Mouse (Mus musculus) liver, adult (tissue): ENCODE measurements around the gene Eml2.

ENCODE experiments used
- GATA4 ChIP-seq: IDR thresholded peaks from 2 replicates; pipeline ENCODE4 v1.6.1; 2014; ENCODE audit warnings: mild to moderate bottlenecking, low read length; ENCODE audit not compliant: insufficient replicate concordance

Eml2 gene

DNA sequence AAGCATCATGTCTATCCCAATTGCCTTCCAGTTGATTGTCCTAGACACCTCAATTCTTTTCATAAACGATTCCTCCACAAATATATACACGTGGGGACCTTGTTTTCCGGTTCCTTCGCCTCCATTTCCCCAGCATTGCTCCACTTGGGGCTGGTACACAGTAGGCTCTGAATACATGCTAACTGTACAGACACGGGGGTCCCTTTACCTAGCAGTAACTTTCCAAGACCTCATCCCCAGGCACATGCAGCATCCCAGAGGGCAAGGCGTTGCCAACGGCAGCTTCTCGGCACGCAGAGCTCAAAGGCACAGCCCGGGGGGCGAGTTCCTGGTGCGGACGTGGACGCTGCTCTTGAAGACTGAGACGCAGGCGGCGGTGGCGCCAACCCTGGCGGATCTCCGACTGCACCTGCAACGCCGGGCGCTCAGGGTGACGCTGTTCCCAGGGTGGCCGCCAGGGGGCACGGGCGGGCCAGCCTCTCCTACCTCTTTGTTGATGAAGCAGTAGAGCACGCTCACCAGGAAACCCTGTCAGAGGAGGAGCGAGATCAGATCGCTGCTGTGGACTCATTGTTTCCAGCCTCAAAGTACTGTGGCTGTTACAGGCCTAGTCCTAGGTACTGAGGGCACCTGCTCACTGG is 18.9 kb upstream of the Eml2 start:
- no peak for TF ChIP-seq GATA4

DNA sequence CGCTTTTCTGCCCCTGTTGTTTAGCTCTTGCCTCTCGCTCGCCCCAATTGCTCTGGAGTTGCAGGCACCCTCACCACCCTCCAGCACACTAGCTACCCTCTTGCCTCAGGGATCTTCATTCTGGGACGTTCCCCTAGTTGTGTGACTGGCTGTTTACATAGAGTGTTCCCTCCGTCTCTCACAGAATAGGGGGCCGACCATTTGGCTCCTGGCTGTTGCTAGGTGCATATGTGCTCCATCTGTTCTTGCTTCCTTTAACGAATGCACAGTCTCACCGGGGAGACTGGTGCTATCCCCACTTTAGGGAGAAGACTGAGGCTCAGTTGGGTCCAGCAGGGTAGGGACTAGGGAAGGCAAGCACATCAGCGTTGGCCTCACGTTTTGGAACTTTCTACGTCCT is 17.6 kb upstream of the Eml2 start:
- no peak for TF ChIP-seq GATA4

DNA sequence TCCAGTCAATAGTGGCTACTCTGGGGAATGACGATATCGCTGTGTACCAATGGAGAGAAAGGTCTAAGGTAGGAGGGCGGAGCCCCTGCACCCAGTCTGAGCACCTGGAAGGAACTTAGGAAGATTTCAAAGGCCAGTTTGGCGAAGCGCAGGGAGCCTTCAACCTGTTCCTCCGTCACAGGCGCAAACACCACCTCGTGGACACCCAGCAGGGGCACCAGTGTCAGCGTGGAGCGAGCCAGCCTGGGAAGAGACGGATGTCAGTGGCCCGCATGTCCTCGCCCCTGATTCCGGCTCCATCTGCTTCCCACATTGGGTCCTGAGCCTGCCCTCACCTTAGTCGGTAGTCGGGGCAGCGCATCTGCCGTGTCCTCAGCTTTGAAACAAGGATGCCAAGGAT is 16.8 kb upstream of the Eml2 start:
- no peak for TF ChIP-seq GATA4

DNA sequence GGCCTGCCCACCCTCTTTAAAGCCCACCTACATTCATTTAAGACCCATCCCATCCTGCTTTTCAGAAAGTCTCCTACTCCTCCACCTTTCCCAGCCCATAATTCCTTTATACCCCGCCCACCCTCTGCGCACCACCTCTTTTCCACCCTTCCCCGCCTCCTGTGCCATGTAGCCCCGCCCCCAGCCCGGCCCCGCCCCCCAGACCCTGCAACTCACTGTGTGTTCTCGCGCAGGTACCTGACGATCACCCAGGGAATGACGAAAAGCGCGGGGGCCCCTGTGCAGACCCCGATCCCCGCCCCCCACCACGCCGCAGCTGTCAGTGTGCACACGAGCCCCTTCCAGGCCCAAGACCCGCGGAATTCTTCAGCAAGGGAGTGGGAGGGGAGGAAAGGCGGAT is 16.1 kb upstream of the Eml2 start:
- TF ChIP-seq GATA4 = no peak

DNA sequence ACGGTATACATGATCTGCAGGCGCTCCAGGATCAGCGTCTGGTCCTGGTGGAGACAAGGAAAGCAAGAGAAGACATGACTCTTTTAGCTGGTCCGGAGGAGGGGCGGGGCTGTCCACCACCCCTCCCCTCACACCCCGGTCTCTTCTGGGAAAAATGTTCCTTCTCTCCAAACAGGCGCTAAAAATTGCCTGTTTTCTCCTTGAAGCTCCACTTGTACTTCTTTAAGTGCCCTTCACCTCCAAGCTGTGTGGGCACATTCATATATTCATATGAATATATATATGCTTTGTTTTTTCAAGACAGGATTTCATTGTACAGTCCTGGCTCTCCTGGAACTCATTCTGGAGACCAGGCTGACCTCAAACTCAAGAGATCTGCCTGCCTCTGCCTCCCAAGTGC is 13.3 kb upstream of the Eml2 start:
- TF ChIP-seq GATA4 = no peak

DNA sequence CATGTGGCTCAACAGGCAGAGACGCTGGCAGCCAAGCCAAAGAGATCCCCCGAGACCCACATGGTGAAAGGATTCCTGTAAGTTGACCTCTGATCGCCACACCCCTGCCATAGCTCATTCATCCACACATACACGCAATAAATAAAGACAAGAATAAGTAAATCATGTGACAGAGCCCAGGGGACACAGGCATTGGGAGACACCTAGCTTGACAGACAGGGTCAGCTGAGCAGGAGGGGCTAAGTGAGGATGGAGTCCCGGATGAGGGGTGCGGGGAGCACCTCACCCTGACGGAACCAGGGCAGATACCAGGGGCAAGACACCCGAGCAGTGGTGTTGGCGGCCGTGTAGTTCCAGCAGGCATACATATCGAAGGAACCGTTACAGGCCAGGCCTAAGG is 12.5 kb upstream of the Eml2 start:
- TF ChIP-seq GATA4 = no peak

DNA sequence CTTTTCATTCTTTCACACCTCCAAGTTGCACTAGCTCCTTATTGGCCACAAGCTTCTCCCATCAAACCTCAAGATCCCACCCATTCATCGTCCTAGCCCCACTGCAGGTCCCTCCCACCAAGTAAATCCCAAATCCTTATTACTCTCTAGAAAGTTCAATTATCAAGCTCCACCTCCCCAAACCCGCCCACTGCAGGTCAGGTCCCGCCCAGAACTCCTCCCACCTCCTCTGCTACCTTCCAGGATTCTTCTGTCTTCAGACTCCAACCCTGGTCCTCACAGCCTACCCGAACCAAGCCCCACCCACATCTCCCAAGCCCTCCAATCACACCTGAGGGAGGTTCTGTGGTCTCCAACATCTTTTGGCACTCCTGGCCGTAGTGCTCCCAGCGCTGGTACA is 12.0 kb upstream of the Eml2 start:
- no peak for TF ChIP-seq GATA4

DNA sequence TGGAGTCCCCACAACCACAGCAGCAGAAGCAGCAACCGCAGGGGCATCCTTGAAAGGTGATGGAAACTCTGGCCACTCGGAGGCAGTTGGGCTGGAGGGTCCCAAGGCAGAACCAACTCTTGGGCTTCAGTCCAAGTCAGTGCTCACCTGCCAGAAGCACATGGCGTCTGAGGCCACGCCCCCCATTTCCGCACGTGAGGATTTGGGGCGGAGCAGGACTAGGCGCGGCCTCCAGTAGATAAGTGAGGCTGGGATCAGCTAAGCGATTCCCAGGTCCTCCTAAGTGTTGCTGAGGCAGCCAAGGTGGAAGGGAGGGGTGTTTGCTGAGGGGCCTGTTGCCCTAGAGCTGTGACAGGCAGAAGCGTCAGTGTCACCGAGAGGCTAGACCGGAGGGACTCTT is 11.2 kb upstream of the Eml2 start:
- TF ChIP-seq GATA4 = no peak

DNA sequence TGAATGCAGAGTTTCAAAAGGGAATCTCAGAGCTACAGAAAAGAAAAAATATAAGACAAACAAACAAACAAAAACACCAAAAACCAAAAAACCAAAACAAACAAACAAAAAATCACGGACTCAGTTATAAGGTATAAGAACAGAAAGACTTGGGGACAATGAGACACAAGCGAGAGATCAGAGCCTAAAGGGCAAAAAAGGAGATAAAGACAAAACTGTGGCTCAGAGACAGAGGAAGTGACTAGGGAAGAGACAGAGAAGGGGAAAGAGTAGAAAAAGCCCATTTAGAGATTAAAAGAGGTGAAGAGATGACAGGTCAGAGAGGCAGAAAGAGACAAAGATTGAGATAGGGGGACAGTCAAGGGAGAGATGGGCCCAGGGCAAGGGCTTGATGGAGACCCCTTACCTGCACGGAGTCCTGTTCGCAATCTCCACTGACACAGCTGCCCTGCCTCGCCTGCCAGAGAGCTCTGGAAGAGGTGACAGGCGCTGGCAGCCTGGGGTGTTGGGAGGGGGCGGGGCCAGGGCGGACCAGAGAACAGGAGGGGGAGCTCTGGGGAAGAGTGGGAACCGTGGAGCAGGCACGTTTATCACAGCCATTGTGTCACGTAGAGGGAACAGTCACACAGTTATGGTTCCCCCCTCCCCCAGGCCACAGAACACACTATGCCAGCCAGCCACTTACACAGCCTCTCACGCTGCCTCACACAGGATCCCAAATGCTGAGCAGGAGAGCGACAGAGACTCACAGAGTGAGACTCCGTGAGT is 10.4 kb upstream of the Eml2 start, which contains the start of gene Gipr:
TSS of gene Gipr (minus strand) at position 472 of the 768 bp plus-strand sequence.
- no peak for TF ChIP-seq GATA4

DNA sequence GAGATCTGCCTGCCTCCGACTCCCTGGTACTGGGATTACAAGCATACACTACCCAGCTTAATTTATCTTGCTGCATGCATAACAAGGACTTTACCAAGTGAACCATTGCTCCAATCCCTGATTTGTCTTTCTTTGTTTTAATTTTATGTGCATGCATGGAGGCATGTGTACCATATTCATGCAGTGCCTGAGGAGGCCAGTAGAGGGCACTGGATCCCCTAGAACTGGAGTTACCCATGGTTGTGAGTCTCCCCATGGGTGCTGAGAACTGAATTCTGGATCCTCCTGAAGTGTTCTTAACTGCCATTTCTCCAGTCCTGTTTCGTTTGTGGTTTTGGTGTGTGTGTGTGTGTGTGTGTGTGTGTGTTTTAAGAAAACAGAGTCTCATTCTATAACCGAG is 9.2 kb upstream of the Eml2 start:
- TF ChIP-seq GATA4 = no peak

DNA sequence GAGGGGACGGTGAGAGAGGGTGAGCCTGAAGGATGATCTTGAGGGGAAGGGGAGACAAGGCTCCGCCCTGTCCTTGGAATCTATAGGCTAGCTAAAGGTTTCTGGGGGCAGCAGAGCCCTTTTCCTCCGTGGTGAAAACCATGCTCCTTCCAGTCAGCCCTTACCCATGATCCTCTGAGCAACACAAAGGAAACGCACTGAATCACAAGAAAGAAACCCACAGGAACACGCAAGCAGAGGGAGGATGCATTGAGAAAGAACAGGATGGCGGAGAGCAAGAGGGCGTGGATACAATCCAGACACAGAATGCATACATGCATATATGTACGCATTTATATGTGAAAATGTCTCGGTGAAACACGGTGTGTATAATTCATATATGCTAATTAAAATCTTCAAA is 6.7 kb upstream of the Eml2 start:
- TF ChIP-seq GATA4 = no peak

DNA sequence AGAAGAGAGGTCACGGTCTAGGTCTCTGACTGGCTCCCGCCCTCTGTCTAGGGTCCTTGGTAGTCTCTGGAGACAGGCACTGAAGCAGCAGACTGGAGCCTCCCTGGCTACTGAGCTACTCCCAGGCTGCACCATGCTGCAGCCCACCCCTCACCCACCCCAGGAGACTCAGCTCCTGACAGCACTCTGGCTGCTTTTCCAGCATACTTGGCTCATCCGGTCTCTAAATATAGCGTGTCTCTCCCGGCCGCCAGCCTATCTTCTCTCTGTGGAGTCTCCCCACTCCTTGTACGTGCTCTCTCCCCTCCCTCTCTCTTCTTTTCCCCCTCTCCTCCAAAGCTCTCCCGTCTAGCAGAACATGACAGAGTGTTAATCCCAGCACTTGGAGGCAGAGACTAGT is 6.1 kb upstream of the Eml2 start:
- no peak for TF ChIP-seq GATA4

DNA sequence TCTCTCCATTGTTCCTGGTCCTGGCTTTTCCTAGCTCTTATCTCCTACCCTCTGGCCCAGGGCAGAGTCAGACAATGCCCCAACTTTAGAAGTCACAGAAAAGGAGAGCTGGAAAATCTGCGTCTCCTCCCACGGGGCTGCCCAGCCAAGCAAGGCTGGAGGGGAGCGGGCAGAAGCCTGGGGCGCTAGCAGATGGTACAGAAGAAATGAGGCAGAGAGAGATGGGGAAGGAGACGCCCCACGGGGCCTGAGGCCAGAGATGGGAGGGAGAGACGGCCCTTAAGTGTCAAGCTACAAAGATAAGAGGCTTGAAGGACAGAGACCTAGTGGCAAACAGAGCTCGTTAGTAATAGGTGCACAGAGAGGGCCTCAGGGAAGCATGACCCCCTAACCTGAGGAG is 4.4 kb upstream of the Eml2 start:
- no peak for TF ChIP-seq GATA4

DNA sequence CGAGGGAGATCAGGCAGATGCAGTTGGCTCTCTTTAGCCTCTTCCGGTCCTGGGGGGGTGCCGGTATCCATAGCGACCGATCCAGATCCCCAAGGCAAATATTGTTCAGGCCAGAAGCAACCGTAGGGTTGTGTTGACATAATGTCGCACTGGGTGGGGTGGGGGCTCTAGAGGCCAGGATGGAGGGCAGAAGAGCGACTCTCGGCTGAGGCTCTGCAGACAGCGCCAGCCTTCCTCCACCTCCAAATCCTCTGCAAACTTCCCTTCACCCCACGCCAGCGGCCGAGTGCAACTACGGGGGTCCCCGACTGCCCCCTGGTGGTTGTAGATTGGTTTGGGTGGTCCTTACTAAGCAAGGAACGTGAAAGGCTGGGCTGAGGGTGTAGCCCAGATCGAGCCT is 3.3 kb upstream of the Eml2 start:
- TF ChIP-seq GATA4 = no peak

DNA sequence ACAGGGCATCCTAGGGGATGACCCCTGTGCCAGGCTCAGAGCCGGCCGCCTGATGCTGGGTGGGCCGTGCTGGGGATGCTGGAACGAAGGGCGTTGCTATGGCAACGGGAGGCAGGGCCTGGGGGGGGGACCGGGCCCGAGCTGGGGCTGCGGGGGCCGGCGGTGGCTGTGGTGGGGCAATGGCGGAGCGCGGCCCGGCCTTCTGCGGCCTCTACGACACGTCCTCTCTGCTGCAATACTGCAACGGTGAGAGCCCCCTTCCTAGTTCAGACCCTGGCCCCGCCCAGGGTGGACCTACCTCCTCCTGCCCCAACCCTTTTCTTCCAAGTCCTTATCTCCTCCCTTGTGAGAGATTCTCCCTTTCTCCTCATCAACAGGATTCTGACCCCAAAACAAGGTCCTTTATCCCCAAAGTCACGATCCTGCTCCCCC is 311 bp downstream of the Eml2 start:
- TF ChIP-seq GATA4 = no peak

DNA sequence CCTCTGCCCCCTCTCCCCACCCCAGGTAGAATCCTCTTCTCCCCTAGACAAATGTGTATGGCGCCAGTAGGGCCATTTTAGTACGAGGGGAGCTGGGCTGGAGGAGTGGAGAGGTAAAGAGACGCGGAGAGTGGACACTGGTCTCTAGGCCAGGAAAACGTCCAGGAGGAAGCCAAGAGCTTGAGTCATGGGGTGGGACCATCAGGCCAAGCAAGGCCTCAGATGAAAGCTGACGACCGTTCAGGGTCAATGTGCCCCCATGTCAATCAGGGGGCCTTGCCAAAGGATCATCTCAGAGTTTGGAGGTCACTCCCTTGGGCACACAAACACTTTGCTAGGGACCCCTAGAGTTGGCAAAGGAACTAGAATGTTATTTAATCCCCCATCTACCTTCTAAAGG is 995 bp downstream of the Eml2 start:
- TF ChIP-seq GATA4 = no peak

DNA sequence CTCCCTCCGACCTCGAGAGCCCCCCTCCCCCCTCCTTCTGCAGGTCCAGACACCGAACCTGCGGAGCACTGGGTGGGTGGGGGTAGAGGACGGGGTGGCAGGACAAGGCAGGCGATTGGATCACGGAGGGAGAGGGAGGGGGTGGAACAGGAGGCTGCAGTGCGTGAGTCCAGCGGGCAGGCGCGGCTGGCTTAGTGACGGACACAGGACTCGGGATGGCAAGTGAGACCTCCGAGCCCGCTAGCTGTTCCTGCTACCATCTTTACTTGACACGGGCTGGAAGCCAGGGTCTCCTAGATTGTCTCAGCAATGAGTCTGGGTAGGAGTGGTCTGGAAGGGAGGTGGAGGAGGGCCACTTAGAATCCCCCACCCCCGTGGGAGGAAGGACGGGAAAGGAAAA is 1.8 kb downstream of the Eml2 start:
- no peak for TF ChIP-seq GATA4
